Mouse (Mus musculus) midbrain, embryonic 16.5 days (tissue): ENCODE measurements around the gene Grik5. TPM values are rescaled to one million over a fixed set of nuclear protein-coding genes. Genes with fewer than 3 reads are reported as not detected.

Experiments used
- microRNA-seq: library from miRNA; unstranded; fragments of <30 nt; microRNA quantifications from one replicate; pipeline ENCODE4, GENCODE M21; 2017
- polyA plus RNA-seq: library from polyadenylated mRNA; unstranded; fragments of >200 nt; fragmentation: Nextera tagmentation; extraction: Ambion mirVana; gene quantifications from 2 replicates; pipeline ENCODE4 v1.2.1, GENCODE M21; 2015

The Grik5 gene
- polyA plus RNA-seq, 1 experiment from 2014 or later, result 14.2 TPM

Small RNAs within 50 kb of the gene (microRNA-seq; reads per million reads assigned to microRNA genes)
- gene Mir6537 (not detected), gene Mir7046 (0.69 reads per million), gene Mir7047 (1.0 reads per million)

Other genes with a start within 250 kb of the Grik5 start
- gene Gm9844, start 210.1 kb downstream of the Grik5 start, polyA plus RNA-seq, result 27.8 and 28.6 TPM in 2 replicates
- gene Lypd4, start 202.4 kb downstream of the Grik5 start, polyA plus RNA-seq, result 0.26 TPM in 1 of 2 replicates, not detected in the other
- gene Dmrtc2, start 202.3 kb downstream of the Grik5 start, polyA plus RNA-seq, result 0.25 TPM in 1 of 2 replicates, not detected in the other
- gene Rps19, start 188.0 kb downstream of the Grik5 start, polyA plus RNA-seq, result 968 and 1,058 TPM in 2 replicates
- 0.29 and 0.47 TPM in 2 replicates for gene Cd79a, start 175.0 kb downstream of the Grik5 start, polyA plus RNA-seq
- gene Arhgef1, start 169.4 kb downstream of the Grik5 start, polyA plus RNA-seq, result 52.2 and 53.0 TPM in 2 replicates
- gene Gm4881, start 127.9 kb downstream of the Grik5 start, polyA plus RNA-seq, result 3.8 and 4.5 TPM in 2 replicates
- 288 and 310 TPM in 2 replicates for gene Rabac1, start 99.6 kb downstream of the Grik5 start, polyA plus RNA-seq
- 447 and 557 TPM in 2 replicates for gene Atp1a3, start 66.4 kb downstream of the Grik5 start, polyA plus RNA-seq
- gene Zfp574, start 221 bp upstream of the Grik5 start, polyA plus RNA-seq, result 33.7 and 34.2 TPM in 2 replicates
- gene Pou2f2, start 107.4 kb upstream of the Grik5 start, polyA plus RNA-seq, result 42.9 and 56.4 TPM in 2 replicates
- 14.1 and 14.6 TPM in 2 replicates for gene Dedd2, start 148.3 kb upstream of the Grik5 start, polyA plus RNA-seq
- 1.7 TPM in 2 replicates for gene Zfp526, start 149.1 kb upstream of the Grik5 start, polyA plus RNA-seq
- gene Gsk3a, start 165.5 kb upstream of the Grik5 start, polyA plus RNA-seq, result 16.2 and 17.8 TPM in 2 replicates
- 2.3 and 2.8 TPM in 2 replicates for gene Erf, start 178.4 kb upstream of the Grik5 start, polyA plus RNA-seq
- 33.8 and 38.8 TPM in 2 replicates for gene Cic, start 195.4 kb upstream of the Grik5 start, polyA plus RNA-seq
- 672 and 703 TPM in 2 replicates for gene Pafah1b3, start 225.6 kb upstream of the Grik5 start, polyA plus RNA-seq
- 4.3 and 5.6 TPM in 2 replicates for gene Prr19, start 229.1 kb upstream of the Grik5 start, polyA plus RNA-seq
- gene Tmem145, start 233.8 kb upstream of the Grik5 start, polyA plus RNA-seq, result 83.8 and 98.0 TPM in 2 replicates
- gene Megf8, start 244.8 kb upstream of the Grik5 start, polyA plus RNA-seq, result 23.2 and 23.4 TPM in 2 replicates